Mouse (Mus musculus) T-helper 1 cell (primary cell): Measurements from ENCODE around the gene Fhod1.

ENCODE experiments used
- in situ Hi-C: fragments of 300-600 bp; cut with MboI, MseI; formaldehyde crosslinking; loops from one replicate; pipeline ENCODE4 v1.15.1; 2025; ENCODE audit warnings: high pct_unique_total_duplicates

The Fhod1 gene

GRCm38 (mm10) chr8:105349096-105349771, 1.5 kb upstream of the Fhod1 start:
- in situ Hi-C loops = no loop called here

DNA sequence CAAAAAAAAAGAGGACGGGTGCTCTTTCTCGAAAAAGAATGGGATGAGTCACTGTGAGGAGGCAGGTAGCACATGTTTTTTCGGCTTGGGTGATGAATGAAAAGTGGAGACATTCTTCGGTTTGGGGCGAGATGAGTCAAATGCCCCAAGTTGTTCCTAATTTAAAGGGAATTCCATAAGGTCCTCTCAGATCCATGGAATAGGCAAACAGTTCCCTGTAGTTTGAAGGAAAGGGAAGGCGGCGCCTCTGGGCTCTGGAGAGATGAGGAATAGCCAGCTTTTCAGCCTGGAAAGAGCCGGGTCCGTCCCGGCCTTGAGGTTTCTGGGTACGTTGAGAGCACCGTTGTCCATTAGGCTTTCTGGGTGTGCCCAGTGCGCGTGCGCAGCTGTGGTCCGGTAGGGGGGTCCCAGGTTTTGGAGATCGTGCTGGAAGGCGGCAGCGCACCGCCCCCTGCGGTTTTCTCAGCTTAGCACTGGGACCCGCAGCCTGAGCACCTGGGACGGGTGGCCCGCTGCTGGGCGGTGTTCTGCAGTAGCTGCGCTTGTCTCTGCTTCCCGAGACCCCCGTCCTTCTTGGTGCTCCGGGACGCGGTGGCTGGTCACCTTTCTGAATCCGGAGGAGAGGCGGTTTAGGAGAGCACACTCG, 820 bp upstream of the Fhod1 start, which contains the start of gene Slc9a5:
Gene Slc9a5 (plus strand): TSS at position 394 of the 646 bp plus-strand sequence.
- in situ Hi-C loops = no loop called here

DNA sequence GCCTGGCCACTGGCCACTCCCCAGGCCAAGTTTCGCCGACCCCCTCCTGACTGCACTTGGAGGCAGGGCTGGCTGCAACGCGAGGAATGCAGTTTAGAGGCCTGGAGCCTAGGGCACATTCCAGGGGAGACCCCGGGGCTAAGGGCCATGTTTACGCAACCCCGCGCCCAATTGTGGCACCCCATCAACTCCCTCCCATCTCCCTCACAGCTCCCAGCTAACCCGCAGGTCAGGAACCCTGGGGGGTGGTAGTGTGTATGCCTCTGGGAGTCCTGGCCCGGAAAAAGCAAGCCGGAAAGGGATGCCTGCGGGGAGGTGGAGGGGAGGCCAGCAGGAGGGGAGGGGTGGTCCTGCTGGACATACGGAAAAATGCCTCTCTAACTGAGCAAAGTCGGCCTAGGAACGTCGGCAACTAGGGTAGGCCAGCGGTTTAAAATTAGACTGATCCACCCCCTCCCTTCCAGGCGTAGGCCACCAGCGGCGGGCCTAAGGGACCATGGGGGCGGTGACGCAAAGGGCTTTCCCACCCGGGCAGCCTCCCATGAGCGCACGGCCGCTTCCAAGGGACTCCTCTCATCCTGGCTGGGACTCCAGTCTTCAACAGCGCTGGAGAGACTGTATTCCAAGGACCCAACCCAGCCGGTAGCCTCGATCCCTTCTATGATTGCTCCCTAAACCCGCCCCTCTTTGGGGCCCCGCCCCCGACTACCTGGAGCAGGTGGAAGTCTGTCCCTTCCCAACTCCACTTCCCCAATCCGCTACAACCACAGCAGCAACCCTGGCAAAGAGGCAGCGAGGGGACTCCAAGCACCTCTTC, 934 bp downstream of the Fhod1 start:
- in situ Hi-C loops = no loop called here

DNA sequence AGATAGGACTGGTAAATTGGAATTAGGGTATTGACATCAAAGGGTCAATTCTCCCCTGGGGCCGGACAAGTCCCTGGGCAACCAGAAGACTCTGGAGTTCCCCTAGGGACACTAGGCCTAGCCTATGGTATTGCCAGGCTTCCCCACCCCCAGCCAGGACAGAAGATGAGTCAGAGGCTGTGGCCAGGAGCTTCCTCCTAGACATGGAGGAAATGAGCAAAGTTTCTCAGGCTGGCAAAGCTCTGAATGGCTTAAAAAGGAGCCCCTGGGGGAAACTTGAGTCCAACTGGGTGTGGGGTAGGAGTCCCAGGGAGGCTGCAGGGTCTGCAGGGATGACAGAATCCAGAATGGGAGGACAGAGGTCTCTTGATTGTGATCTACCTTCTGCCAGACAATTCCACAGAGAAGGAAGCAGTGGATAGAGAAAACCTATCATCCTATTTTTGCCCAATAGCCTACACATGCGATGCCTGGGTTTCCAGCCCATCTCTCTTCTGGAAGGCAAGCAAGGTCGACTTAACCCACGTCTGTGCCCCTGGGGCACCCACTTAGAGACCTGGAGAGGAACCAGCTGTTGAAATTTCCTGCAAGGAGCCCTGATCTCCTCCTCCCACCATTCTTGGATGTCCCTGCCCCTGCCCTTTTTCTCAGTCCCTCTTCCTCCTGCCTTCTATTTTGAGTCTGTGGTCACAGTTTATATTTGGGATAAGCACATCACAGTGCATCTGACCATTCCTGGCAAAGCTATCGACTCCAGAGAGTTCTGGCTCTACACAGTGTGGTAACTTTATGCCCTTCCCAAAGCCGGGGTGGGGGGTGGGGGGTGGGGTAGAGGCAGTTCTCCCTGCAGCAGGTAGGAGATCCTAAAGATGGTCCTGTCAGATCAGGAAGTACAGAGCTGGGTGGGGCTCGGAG, 2.4 kb downstream of the Fhod1 start:
- in situ Hi-C loops = no loop called here

DNA sequence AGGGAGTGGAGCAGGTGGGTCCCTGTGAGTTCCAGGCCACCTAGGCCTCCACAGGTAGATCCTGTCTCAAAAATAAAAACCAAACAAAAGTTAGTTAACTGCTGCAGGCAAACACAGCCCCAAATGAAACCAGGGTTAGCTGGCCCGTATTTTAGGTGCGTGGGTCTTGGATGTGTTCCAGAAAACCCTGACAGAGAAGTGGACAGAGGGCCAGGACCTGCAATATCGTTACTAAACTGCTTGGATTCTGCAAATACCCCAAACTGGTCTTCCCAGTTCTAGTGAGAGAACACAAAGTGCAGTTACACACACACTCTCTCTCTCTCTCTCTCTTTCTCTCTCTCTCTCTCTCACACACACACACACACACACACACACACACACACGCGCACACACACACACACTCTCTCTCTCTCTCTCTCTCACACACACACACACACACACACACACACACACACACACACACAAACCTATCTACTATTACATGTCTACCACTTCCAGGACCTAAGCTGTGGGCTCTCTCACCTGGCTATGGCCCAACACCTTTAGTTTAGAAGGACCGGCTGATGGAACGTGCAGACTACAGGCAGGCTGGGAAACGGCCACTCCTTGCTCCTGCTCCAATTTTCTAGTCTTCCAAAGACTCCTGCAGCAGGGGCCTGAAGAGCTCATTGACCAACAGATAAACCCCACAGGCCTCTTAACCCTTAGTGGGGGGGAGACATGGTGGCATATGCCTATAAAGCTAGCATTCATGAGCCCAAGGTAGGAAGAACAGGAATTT, 3.8 kb downstream of the Fhod1 start:
- in situ Hi-C loops = no loop called here

DNA sequence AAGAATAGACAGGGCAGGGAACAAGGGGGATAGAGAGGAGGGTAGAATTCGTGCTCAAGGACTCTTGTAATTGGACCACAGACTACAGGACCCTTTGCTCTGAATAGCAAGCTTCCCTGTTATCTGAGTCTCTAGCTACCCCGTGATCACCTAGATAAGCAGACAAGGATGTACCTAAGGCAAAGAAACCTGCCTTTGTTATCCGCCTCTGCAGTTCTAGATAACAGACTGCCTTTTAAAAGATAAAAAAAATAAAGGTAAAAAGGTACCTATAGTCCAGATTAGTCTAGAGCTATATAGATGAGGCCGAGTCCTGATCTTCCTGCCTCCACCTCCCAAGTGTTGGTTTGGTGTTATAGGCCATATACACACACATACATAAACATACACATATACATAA, 5.0 kb downstream of the Fhod1 start:
- in situ Hi-C loops = no loop called here

DNA sequence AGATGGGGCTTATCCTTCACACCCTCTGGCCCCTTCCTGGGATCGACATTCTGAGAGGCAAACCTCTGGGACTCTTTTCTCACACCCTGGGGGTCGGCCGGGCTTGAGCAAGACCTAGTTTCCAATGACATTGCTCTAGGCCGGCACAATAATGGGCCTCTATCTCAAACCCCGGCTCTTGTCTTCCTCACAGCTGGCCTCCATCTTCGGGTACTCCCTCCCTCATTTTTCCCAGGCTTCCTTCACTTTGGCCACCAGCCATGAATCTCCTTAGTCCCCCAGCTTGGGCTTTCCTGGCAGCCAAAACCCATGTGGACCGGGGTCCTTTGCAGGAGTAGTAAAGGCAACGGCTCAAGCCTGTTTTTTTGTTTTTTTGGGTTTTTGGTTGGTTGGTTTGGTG, 6.4 kb downstream of the Fhod1 start:
- in situ Hi-C loops = no loop called here

DNA sequence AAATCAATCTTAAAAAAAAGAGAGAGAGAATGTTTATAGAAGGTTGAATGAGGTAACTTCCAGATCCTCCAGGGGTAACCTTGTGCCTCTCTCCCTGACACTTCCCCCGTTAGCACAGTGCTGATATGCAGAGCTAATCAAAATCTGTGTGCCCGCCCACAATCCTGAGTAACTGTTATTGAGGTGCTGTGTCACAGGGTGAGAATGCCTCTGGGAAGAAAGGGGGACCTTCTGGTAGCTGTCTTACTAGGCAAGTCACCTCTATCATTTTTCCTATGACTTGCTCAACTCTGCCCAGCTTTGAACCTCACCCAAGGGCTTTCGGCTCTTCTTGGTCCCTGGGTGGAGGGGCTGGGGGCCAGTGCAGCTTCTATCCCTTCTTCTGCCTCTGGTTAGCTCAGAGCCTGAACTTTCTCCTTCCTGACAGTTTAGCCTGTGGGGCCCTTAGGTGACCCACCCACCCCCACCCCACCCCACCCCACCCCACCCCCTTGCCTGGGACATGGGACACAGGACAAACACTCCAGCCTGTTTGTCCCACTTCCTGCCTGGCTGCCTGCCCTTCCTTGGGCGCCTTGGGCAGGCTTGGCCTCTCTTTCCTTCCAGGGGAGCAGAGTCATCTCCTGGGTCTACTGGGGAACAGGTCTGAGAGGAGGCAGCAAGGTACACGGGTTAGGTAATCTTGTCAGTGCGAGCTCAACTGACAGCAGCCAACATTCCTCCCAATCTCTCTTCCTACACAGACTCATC, 7.7 kb downstream of the Fhod1 start:
- in situ Hi-C loops = no loop called here

- in situ Hi-C loops = no loop called here
These were observed 8.8 kb downstream of the Fhod1 start for GRCm38 (mm10) chr8:105338992-105339391.

DNA sequence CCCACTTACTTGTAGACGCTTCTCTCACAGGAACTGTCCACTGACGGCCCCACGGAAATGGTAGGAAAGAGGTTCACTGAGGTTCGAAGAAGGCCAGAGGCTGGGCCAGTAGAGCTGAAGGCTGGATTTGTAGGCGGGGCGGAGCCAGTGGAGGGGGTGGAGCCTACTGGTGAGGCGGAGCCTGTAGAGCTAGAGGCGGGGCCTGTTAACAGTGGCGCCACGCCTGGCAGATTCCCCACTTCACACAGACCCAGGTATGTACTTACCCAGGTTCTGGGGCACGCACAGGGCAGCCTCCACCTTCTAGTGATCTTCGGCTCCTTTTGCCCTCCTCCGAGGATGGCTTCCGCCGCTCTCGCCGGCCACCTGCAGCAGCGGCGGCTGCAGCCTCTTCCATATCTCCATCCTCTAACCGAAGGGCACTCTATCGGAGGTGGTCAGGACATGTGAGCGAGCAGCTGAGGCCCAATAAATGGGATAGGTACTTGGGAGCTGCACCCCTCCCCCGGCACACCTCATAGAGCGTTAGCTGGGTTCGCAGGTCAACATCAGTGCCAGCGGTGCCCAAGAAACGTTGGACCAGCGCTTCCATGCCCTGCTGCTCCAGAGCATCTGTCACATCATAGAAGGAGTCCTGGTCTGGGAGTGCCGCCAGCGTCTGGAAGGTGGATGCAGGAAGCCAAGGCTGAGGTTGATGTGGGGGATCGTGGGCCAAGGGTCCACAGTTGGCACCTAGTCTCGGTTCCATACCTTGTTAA, 11.2 kb downstream of the Fhod1 start:
- in situ Hi-C loops = no loop called here

DNA sequence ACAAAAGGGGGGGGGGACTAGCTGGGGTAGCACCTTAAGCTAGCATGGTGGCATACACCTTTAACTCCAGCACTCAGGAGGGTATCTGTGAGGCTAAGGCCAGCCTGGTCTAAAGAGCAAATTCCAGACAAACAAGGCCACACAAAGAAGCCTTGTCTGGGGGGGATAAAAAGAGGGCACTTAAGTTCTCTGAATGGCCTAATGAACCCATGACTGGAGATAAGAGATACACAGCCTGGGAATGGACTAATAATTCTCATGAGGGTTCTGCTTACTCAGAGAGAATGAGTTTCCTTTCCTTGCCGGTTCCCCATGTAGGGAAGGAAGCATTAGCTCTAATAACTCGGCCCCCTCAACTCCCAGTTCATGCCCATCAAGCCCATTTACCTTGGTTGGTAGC, 15.2 kb downstream of the Fhod1 start:
- in situ Hi-C loops = no loop called here

DNA sequence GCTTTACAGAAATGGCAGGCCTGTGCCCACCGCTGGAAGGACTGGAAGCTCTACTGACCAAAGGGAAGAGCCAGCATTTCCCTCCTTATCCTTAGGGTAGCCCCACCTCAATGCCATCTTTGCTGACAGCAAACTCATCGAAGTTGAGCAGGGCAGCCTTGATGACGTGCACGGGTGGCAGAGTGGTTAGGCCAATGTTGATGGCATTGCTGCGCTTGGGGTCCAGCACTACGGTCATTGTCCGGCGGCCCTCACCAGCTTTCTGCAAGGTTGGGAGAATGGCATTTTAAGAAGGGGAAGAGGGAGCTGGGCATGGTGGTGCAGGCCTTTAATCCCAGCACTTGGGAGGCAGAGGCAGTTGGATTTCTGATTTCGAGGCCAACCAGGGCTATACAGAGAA, 15.8 kb downstream of the Fhod1 start:
- in situ Hi-C loops = no loop called here

- in situ Hi-C loops = no loop called here
These were observed 16.3 kb downstream of the Fhod1 start for GRCm38 (mm10) chr8:105331469-105331868.

DNA sequence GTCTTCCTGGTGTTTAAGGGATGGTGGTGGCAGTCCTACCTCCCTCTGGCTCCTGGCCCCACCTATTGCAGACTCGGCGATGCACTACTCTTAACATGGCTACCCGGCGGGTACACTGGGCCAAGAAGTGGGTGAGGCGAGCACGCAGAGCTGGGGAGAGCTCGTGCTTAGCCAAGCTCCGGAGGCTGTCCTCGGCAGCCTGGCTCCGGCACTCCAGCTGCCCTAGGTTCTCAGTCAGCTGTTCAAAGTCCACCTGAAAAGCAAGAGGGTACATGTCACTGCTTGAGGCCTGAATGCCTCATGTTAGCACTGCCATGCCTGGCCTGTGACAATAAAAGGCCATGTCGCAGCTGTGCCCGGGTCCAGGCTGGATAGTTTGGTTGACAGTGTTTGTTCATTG, 17.4 kb downstream of the Fhod1 start:
- in situ Hi-C loops = no loop called here

DNA sequence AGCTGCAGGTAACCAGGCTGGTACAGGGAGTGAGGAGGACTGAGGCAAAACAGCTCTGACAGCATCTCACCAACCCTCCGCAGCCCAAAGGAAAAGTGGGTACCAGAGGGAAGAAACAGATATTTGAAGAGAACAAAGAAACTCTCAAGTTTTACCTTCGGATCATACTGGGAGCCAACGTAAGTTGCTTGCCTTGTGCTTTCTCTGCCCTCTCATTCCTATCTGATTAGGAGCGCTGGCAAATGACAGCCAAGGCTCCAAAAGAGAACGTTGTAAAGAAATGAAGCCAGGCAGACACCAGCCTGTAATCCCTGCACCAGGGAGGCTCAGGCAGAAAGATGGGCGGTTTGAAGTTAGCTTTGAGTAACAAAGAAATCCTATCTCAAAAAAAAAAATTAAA, 20.8 kb downstream of the Fhod1 start:
- in situ Hi-C loops = no loop called here

DNA sequence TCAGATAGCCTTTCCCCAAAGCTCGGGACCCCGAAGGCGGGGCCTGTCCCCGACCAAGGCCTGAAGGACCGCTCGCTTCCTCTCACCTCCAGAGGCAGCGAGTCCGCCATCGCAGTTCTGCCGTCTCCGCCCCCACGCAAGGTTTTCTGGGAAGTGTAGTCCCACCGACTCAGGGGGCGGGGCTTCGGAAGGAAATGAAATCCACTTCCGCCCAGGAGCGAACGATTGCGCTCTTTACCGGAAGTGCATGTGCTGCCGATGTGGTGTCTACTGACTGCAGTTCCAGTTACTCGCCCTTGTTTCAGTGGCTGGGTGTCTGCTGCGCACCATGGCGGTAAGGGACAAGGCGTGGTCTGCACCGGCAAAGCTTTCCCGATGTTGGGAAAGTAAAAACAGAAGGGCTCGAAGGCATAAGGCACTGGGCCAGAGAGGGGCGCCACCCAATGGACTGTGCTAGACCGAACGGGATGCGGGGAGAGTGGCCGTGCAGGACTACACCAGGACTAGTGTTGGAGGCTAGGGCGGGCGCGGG, 21.5 kb downstream of the Fhod1 start, which contains the start of the genes Lrrc29 and Tmem208:
Gene Lrrc29 (minus strand): TSS at position 138 of the 532 bp plus-strand sequence.
Gene Tmem208 (plus strand): TSS at position 214 of the 532 bp plus-strand sequence.
- in situ Hi-C loops = no loop called here

- in situ Hi-C loops = no loop called here
These were observed 22.1 kb downstream of the Fhod1 start for GRCm38 (mm10) chr8:105325641-105326093.

- in situ Hi-C loops = no loop called here
These were observed 24.6 kb downstream of the Fhod1 start for GRCm38 (mm10) chr8:105323183-105323582.
